Mouse (Mus musculus): ENCODE results near the gene Ephb4.

DNA sequence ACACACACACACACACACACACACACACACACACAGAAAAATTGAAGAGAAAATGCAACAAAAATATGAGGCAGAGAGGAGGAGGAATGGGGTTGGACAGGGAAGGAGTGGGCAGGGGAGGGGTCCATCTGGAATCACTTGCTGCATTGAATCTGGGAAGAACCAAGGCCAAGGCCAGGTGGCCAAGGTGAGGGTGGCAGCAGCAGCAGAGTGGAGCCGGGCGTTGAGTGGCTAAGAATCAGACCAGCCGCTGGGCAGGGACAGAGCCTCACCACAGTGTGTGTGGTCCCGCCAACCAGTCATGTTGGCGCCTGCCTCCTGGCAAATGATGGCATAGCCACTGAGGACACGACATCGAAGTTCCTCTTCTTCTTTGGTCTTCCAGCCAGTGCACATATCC is 33.5 kb downstream of the Ephb4 start:
- TF ChIP-seq POLR2A (IDR thresholded peaks at IDR 0.05; ENCODE audit: insufficient read depth, low read depth, low read length) (no peak), CTCF (IDR thresholded peaks at IDR 0.05; ENCODE audit: insufficient read depth, low read depth, low read length) (no peak)

All from olfactory bulb, adult 2 months (tissue).